21 mouse cellular contexts compared by ENCODE assay signal in the genomic region with DNA sequence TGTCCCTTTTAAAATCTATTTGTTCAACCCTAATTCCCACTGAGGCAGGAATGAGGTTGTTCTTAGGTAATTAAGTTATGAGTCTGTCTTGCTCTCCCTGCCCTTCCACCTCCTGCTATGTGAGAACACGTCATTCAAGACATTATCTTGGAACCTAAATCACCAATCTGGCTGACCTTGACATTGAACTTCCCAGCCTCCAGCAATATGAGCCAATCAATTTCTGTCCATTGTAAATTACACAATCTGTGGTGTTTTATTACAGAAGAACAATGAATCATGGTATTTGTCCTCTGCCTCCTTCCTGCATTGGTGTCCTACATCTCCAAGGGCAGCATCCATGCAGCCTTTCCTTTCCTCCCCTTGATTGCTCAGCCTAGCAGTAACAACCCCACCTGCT. TPM values are rescaled to one million over a fixed set of nuclear protein-coding genes. Genes with fewer than 3 reads are reported as not detected.
DNase-seq lines count a peak whose midpoint lies in the region; ATAC-seq and TF ChIP-seq lines count a peak whose summit lies in the region.
"Had no signal": no experiment of that assay in that cellular context is flagged by ENCODE, and none has a peak within 500 bp of the region (broad histone marks: within the 10 kb centered on the region; RNA-seq: fewer than 3 reads in every experiment).

No protein-coding gene starts in this region.

- H3K27ac ChIP-seq in kidney, postnatal 0 days, result no peak overlapping the region
- H3K27ac ChIP-seq in hindbrain, embryonic 13.5 days, result no peak overlapping the region
- H3K27ac ChIP-seq: embryonic facial prominence, embryonic 15.5 days; forebrain, embryonic 15.5 days; heart, embryonic 10.5 days; hindbrain, embryonic 15.5 days had no signal

- no peaks in the 10 kb centered on the region for H3K4me1 ChIP-seq in kidney, postnatal 0 days (replicated peaks; ENCODE audit: insufficient read depth, low read length)
- H3K4me1 ChIP-seq in hindbrain, embryonic 13.5 days (replicated peaks), result peaks cover 5% of the 10 kb centered on the region; the same call in 1 of the 2 replicates

- H3K9ac ChIP-seq in kidney, postnatal 0 days (ENCODE audit: low read depth, low read length), result no peak overlapping the region
- H3K9ac ChIP-seq in hindbrain, embryonic 13.5 days, result no peak overlapping the region
- H3K9ac ChIP-seq: embryonic facial prominence, embryonic 15.5 days; forebrain, embryonic 15.5 days; hindbrain, embryonic 15.5 days had no signal

- H3K9me3 ChIP-seq in kidney, postnatal 0 days (replicated peaks; ENCODE audit: low read length), result no peaks in the 10 kb centered on the region
- no peaks in the 10 kb centered on the region for H3K9me3 ChIP-seq in hindbrain, embryonic 13.5 days
- H3K9me3 ChIP-seq: embryonic facial prominence, embryonic 15.5 days; forebrain, embryonic 15.5 days; G1E; heart, embryonic 10.5 days; hindbrain, embryonic 15.5 days had no signal

- peak; percentile 47 for DNase-seq in adrenal gland, adult 8-10 months
- no peak for DNase-seq in adrenal gland, postnatal 25 days
- peak; percentile 11 for DNase-seq in kidney, postnatal 0 days (ENCODE audit: low spot score)
- DNase-seq in kidney, postnatal 25 days, result no peak
- DNase-seq in NIH3T3 (ENCODE audit: low read depth), result peak; percentile 57
- DNase-seq: cerebellum, adult 11 months; cerebellum, adult 8-10 months; cerebellum, postnatal 14 days; embryo, embryonic 11 days; gastrocnemius, postnatal 36 days; heart, adult 18-20 months; heart, postnatal 10 days; kidney, adult 2 months had no signal

- 21% methylated on average over 1 of the region's 1 CpGs for WGBS in kidney, postnatal 0 days
- 31% methylated on average over 1 of the region's 1 CpGs for WGBS in hindbrain, embryonic 13.5 days

- H3K36me3 ChIP-seq in kidney, postnatal 0 days (ENCODE audit: insufficient read depth, low read length), result no peaks in the 10 kb centered on the region
- H3K36me3 ChIP-seq in hindbrain, embryonic 13.5 days, result no peaks in the 10 kb centered on the region
- H3K36me3 ChIP-seq: embryonic facial prominence, embryonic 15.5 days; forebrain, embryonic 15.5 days; G1E; heart, embryonic 10.5 days; hindbrain, embryonic 15.5 days had no signal

- no peak overlapping the region for H3K4me3 ChIP-seq in kidney, postnatal 0 days (replicated peaks; ENCODE audit: low read depth, low read length)
- no peak overlapping the region for H3K4me3 ChIP-seq in hindbrain, embryonic 13.5 days
- H3K4me3 ChIP-seq: embryonic facial prominence, embryonic 15.5 days; erythroblast, embryonic 14.5 days; forebrain, embryonic 15.5 days; heart, embryonic 10.5 days; hindbrain, embryonic 15.5 days had no signal

- no peaks in the 10 kb centered on the region for H3K27me3 ChIP-seq in kidney, postnatal 0 days (ENCODE audit: insufficient read depth, low read length)
- H3K27me3 ChIP-seq in hindbrain, embryonic 13.5 days, result 0 out of 2 replicates have a peak, but pooled peaks cover 4% of the 10 kb centered on the region
- H3K27me3 ChIP-seq: embryonic facial prominence, embryonic 15.5 days; forebrain, embryonic 15.5 days; hindbrain, embryonic 15.5 days had no signal

- ATAC-seq in kidney, postnatal 0 days (replicated peaks; ENCODE audit: low FRiP score, low read depth), result no peak
- no peak for ATAC-seq in hindbrain, embryonic 13.5 days (ENCODE audit: low FRiP score)
- ATAC-seq: CD4-positive, CD25-positive, alpha-beta regulatory T cell, adult 4 months; forebrain, embryonic 15.5 days had no signal

- no peak for TF ChIP-seq CTCF in kidney, postnatal 0 days (IDR thresholded peaks at IDR 0.05; ENCODE audit: low read depth)

- H3K4me2 ChIP-seq in kidney, postnatal 0 days (ENCODE audit: low read length), result no peak overlapping the region
- no peak overlapping the region for H3K4me2 ChIP-seq in hindbrain, embryonic 13.5 days
- H3K4me2 ChIP-seq: embryonic facial prominence, embryonic 15.5 days; forebrain, embryonic 15.5 days; hindbrain, embryonic 15.5 days had no signal

RNA-seq across cellular contexts. Expression of a gene that starts 13.9 kb away (rescaled TPM):
- 100 to 1,000 TPM in 2 of 4 experiments, 10 to 100 TPM in 2; 71.3 to 124 (median 96.4) TPM for total RNA-seq in adrenal gland, adult 8-10 months (2022)
- 98.2 and 127 TPM in 2 replicates for total RNA-seq in adrenal gland, postnatal 25 days (2021)
- 10.7 and 11.1 TPM in 2 replicates for polyA plus RNA-seq in kidney, postnatal 0 days (2015; fragmentation: Nextera tagmentation; extraction: Ambion mirVana)
- polyA plus RNA-seq in hindbrain, embryonic 13.5 days (2015; fragmentation: Nextera tagmentation; extraction: Ambion mirVana), result 33.9 and 36.4 TPM in 2 replicates

RNA-seq across cellular contexts. Expression of a gene that starts 56.0 kb away (rescaled TPM):
- 10 to 100 TPM; 37.0 to 41.8 (median 39.4) TPM for total RNA-seq in adrenal gland, adult 8-10 months (2022)
- total RNA-seq in adrenal gland, postnatal 25 days (2021), result 34.4 and 39.9 TPM in 2 replicates
- polyA plus RNA-seq in kidney, postnatal 0 days (2015; fragmentation: Nextera tagmentation; extraction: Ambion mirVana), result 36.8 and 42.4 TPM in 2 replicates
- 153 and 158 TPM in 2 replicates for polyA plus RNA-seq in hindbrain, embryonic 13.5 days (2015; fragmentation: Nextera tagmentation; extraction: Ambion mirVana)

Comparison
In these comparisons a context has a peak if more than half of its experiments do, and no peak if none do; other contexts are left out.
1. DNase-seq: peak in adrenal gland, adult 8-10 months (single experiment), kidney, postnatal 0 days (single experiment) and NIH3T3 (single experiment); none in adrenal gland, postnatal 25 days (single experiment) and kidney, postnatal 25 days (0 of 2).